27 mouse cellular contexts compared by ENCODE assay signal in genomic region chr8:122452154-122452553, GRCm38 (mm10). TPM values are rescaled to one million over a fixed set of nuclear protein-coding genes. Genes with fewer than 3 reads are reported as not detected.
DNase-seq lines count a peak whose midpoint lies in the region; ATAC-seq and TF ChIP-seq lines count a peak whose summit lies in the region.
"Had no signal": no experiment of that assay in that cellular context is flagged by ENCODE, and none has a peak within 500 bp of the region (broad histone marks: within the 10 kb centered on the region; RNA-seq: fewer than 3 reads in every experiment).

No protein-coding gene starts in this region.

- TF ChIP-seq POLR2A in limb, embryonic 14.5 days (IDR thresholded peaks at IDR 0.05; ENCODE audit: borderline replicate concordance, extremely low read depth, insufficient read depth, insufficient read length) = no peak
- TF ChIP-seq POLR2A in myocyte (IDR thresholded peaks at IDR 0.05; ENCODE audit: insufficient read length, low read depth) = no peak

- H3K36me3 ChIP-seq in embryonic facial prominence, embryonic 15.5 days = no peaks in the 10 kb centered on the region
- H3K36me3 ChIP-seq in embryonic facial prominence, embryonic 10.5 days (replicated peaks) = no peaks in the 10 kb centered on the region
- no peaks in the 10 kb centered on the region for H3K36me3 ChIP-seq in limb, embryonic 14.5 days (ENCODE audit: control insufficient read depth, insufficient read depth, low read length)
- H3K36me3 ChIP-seq in limb, embryonic 10.5 days = no peaks in the 10 kb centered on the region
- H3K36me3 ChIP-seq in heart, embryonic 14.5 days (ENCODE audit: control insufficient read depth, insufficient read depth, low read length) = no peaks in the 10 kb centered on the region
- H3K36me3 ChIP-seq in myocyte (ENCODE audit: control insufficient read depth, insufficient read depth) = no peaks in the 10 kb centered on the region
- H3K36me3 ChIP-seq in liver, embryonic 12.5 days = no peaks in the 10 kb centered on the region
- H3K36me3 ChIP-seq: midbrain, embryonic 13.5 days; neural tube, embryonic 12.5 days had no signal

- no peak for DNase-seq in embryonic facial prominence, embryonic 10.5 days (ENCODE audit: low spot score)
- DNase-seq in limb, embryonic 14.5 days (ENCODE audit: low spot score) = no peak
- DNase-seq in limb, embryonic 10.5 days (ENCODE audit: low spot score) = no peak
- no peak for DNase-seq in ovary, adult 18-20 months (ENCODE audit: low spot score)
- DNase-seq: adrenal gland, postnatal 14 days; cerebellum, adult 8-10 months; cerebellum, postnatal 36 days; embryo, embryonic 11 days; kidney, adult 18-20 months; kidney, postnatal 10 days; lung, adult 18-20 months; lung, postnatal 10 days; retina, postnatal 1 day; right cerebral cortex, postnatal 25 days; thymus, postnatal 25 days had no signal

- H3K9ac ChIP-seq in embryonic facial prominence, embryonic 15.5 days = no peak overlapping the region
- H3K9ac ChIP-seq in limb, embryonic 14.5 days (ENCODE audit: low read depth, low read length, severe bottlenecking) = no peak overlapping the region
- H3K9ac ChIP-seq in heart, embryonic 14.5 days (ENCODE audit: low read length) = no peak overlapping the region
- no peak overlapping the region for H3K9ac ChIP-seq in liver, embryonic 12.5 days
- H3K9ac ChIP-seq: hindbrain, embryonic 14.5 days; midbrain, embryonic 13.5 days; neural tube, embryonic 12.5 days had no signal

- ATAC-seq in embryonic facial prominence, embryonic 15.5 days (ENCODE audit: insufficient number of reproducible peaks, low FRiP score, low TSS enrichment, low read depth) = 0 out of 2 replicates have a peak, but pooled peaks have one; percentile 20
- peak; percentile 62; the same call in 1 of the 2 replicates for ATAC-seq in limb, embryonic 14.5 days (ENCODE audit: low FRiP score, low read depth)
- peak; percentile 37 for ATAC-seq in heart, embryonic 14.5 days (ENCODE audit: insufficient number of reproducible peaks, insufficient read depth, low FRiP score, low read depth)
- no peak for ATAC-seq in liver, embryonic 12.5 days
- ATAC-seq: forebrain, embryonic 16.5 days; inflammation-experienced regulatory T-cells, adult 6 months; midbrain, embryonic 13.5 days had no signal

- H3K4me1 ChIP-seq in embryonic facial prominence, embryonic 15.5 days = no peaks in the 10 kb centered on the region
- no peaks in the 10 kb centered on the region for H3K4me1 ChIP-seq in embryonic facial prominence, embryonic 10.5 days
- H3K4me1 ChIP-seq in limb, embryonic 14.5 days (ENCODE audit: control insufficient read depth, insufficient read depth, low read length) = no peaks in the 10 kb centered on the region
- 0 out of 2 replicates have a peak, but pooled peaks cover 5% of the 10 kb centered on the region for H3K4me1 ChIP-seq in limb, embryonic 10.5 days
- H3K4me1 ChIP-seq in heart, embryonic 14.5 days (ENCODE audit: control insufficient read depth in 2 of 2, insufficient read depth in 2 of 2, low read length in 2 of 2) = peaks cover 23 to 31% of the 10 kb centered on the region in 2 experiments
- H3K4me1 ChIP-seq in liver, embryonic 12.5 days = 0 out of 2 replicates have a peak, but pooled peaks cover 8% of the 10 kb centered on the region
- H3K4me1 ChIP-seq: midbrain, embryonic 13.5 days; neural tube, embryonic 12.5 days had no signal

- H3ac ChIP-seq in myocyte (ENCODE audit: control insufficient read depth, insufficient read length) = no peak overlapping the region

- no peak overlapping the region for H3K27ac ChIP-seq in embryonic facial prominence, embryonic 15.5 days (replicated peaks)
- H3K27ac ChIP-seq in embryonic facial prominence, embryonic 10.5 days (replicated peaks) = no peak overlapping the region
- no peak overlapping the region for H3K27ac ChIP-seq in limb, embryonic 14.5 days (replicated peaks; ENCODE audit: low read depth, low read length)
- no peak overlapping the region for H3K27ac ChIP-seq in limb, embryonic 10.5 days
- peak overlapping the region in 1 of 2 experiments; percentile 89; a peak in 3 of 4 replicates for H3K27ac ChIP-seq in heart, embryonic 14.5 days (replicated peaks in 1 of 2; ENCODE audit: control insufficient read depth in 1 of 2, insufficient read depth in 1 of 2, low read depth in 2 of 2, low read length in 2 of 2)
- H3K27ac ChIP-seq in liver, embryonic 12.5 days = no peak overlapping the region
- H3K27ac ChIP-seq: hindbrain, embryonic 14.5 days; midbrain, embryonic 13.5 days; neural tube, embryonic 12.5 days had no signal

- no peak overlapping the region for H3K4me2 ChIP-seq in embryonic facial prominence, embryonic 15.5 days (replicated peaks)
- no peak overlapping the region for H3K4me2 ChIP-seq in limb, embryonic 14.5 days (replicated peaks; ENCODE audit: low read depth, low read length, severe bottlenecking)
- H3K4me2 ChIP-seq in heart, embryonic 14.5 days (ENCODE audit: low read length) = peak overlapping the region; percentile 7; the same call in 1 of the 2 replicates
- peak overlapping the region; percentile 12 for H3K4me2 ChIP-seq in myocyte (ENCODE audit: low read depth)
- H3K4me2 ChIP-seq in liver, embryonic 12.5 days = no peak overlapping the region
- H3K4me2 ChIP-seq: hindbrain, embryonic 14.5 days; liver, embryonic 11.5 days; midbrain, embryonic 13.5 days; neural tube, embryonic 12.5 days had no signal

- H3K9me3 ChIP-seq in embryonic facial prominence, embryonic 15.5 days (replicated peaks) = no peaks in the 10 kb centered on the region
- no peaks in the 10 kb centered on the region for H3K9me3 ChIP-seq in embryonic facial prominence, embryonic 10.5 days
- no peaks in the 10 kb centered on the region for H3K9me3 ChIP-seq in limb, embryonic 14.5 days (ENCODE audit: control insufficient read depth, low read length)
- H3K9me3 ChIP-seq in limb, embryonic 10.5 days (replicated peaks) = no peaks in the 10 kb centered on the region
- H3K9me3 ChIP-seq in heart, embryonic 14.5 days (ENCODE audit: control insufficient read depth, low read length) = no peaks in the 10 kb centered on the region
- no peaks in the 10 kb centered on the region for H3K9me3 ChIP-seq in liver, embryonic 12.5 days (replicated peaks)
- H3K9me3 ChIP-seq: midbrain, embryonic 13.5 days; neural tube, embryonic 12.5 days had no signal

- 77% methylated on average over 9 of the region's 10 CpGs for WGBS in embryonic facial prominence, embryonic 15.5 days
- WGBS in embryonic facial prominence, embryonic 10.5 days = 88% methylated on average over 10 of the region's 10 CpGs
- 76% methylated on average over 10 of the region's 10 CpGs for WGBS in limb, embryonic 14.5 days
- 87% methylated on average over 10 of the region's 10 CpGs for WGBS in limb, embryonic 10.5 days
- 49% methylated on average over 10 of the region's 10 CpGs for WGBS in heart, embryonic 14.5 days
- whole genome bisulfite sequencing in liver, embryonic 12.5 days (ENCODE audit: insufficient replicate concordance) = 78% methylated on average over 10 of the region's 10 CpGs

- no peaks in the 10 kb centered on the region for H3K27me3 ChIP-seq in embryonic facial prominence, embryonic 15.5 days
- H3K27me3 ChIP-seq in embryonic facial prominence, embryonic 10.5 days (replicated peaks; ENCODE audit: low read depth, poor library complexity, severe bottlenecking) = peaks cover 20% of the 10 kb centered on the region
- no peaks in the 10 kb centered on the region for H3K27me3 ChIP-seq in limb, embryonic 14.5 days (ENCODE audit: control insufficient read depth, insufficient read depth, low read length)
- peaks cover 16% of the 10 kb centered on the region; the same call in 1 of the 2 replicates for H3K27me3 ChIP-seq in limb, embryonic 10.5 days (ENCODE audit: low read depth, poor library complexity, severe bottlenecking)
- no peaks in the 10 kb centered on the region for H3K27me3 ChIP-seq in heart, embryonic 14.5 days (ENCODE audit: control insufficient read depth, insufficient read depth, low read length)
- peaks cover 5% of the 10 kb centered on the region for H3K27me3 ChIP-seq in myocyte (ENCODE audit: control insufficient read depth, insufficient read depth, insufficient read length)
- H3K27me3 ChIP-seq in liver, embryonic 12.5 days (replicated peaks) = peaks cover 61% of the 10 kb centered on the region

- no peak overlapping the region for H3K4me3 ChIP-seq in embryonic facial prominence, embryonic 15.5 days (replicated peaks)
- no peak overlapping the region for H3K4me3 ChIP-seq in embryonic facial prominence, embryonic 10.5 days
- no peak overlapping the region for H3K4me3 ChIP-seq in limb, embryonic 14.5 days (replicated peaks; ENCODE audit: low read length)
- no peak overlapping the region for H3K4me3 ChIP-seq in limb, embryonic 10.5 days
- H3K4me3 ChIP-seq in heart, embryonic 14.5 days (ENCODE audit: control insufficient read depth in 1 of 2, insufficient read depth in 1 of 2, low read depth in 1 of 2, low read length in 2 of 2) = no peak overlapping the region
- H3K4me3 ChIP-seq in myocyte = no peak overlapping the region
- no peak overlapping the region for H3K4me3 ChIP-seq in liver, embryonic 12.5 days
- H3K4me3 ChIP-seq: midbrain, embryonic 13.5 days; neural tube, embryonic 12.5 days had no signal

- no peaks in the 10 kb centered on the region for H3K79me2 ChIP-seq in myocyte (ENCODE audit: control insufficient read depth, insufficient read depth)

RNA-seq across cellular contexts. Expression of gene Snai3, which starts 8.4 kb away (rescaled TPM):
- polyA plus RNA-seq in embryonic facial prominence, embryonic 15.5 days (2015; fragmentation: Nextera tagmentation; extraction: Ambion mirVana) = 1.3 and 1.4 TPM in 2 replicates
- polyA plus RNA-seq in embryonic facial prominence, embryonic 10.5 days (2016; fragmentation: Nextera tagmentation; extraction: Ambion mirVana) = 0.57 and 0.67 TPM in 2 replicates
- polyA plus RNA-seq in limb, embryonic 14.5 days (2012; rRNA removed) = 2.1 and 2.5 TPM in 2 replicates
- polyA plus RNA-seq in limb, embryonic 14.5 days (2014; fragmentation: Nextera tagmentation; extraction: Ambion mirVana) = 1.2 and 2.1 TPM in 2 replicates
- not detected in 2 replicates for polyA plus RNA-seq in limb, embryonic 10.5 days (2016; fragmentation: Nextera tagmentation; extraction: Ambion mirVana)
- 2.6 TPM in 2 replicates for polyA plus RNA-seq in heart, embryonic 14.5 days (2014; fragmentation: Nextera tagmentation; extraction: Ambion mirVana)
- polyA plus RNA-seq in myocyte (2012; fragmentation: generic; extraction: Trizol) = 1.3 TPM
- 0.18 and 0.36 TPM in 2 replicates for polyA plus RNA-seq in liver, embryonic 12.5 days (2016; fragmentation: Nextera tagmentation; extraction: Ambion mirVana)
- polyA plus RNA-seq: brain, embryonic 14.5 days; forebrain, embryonic 16.5 days; hindbrain, embryonic 14.5 days; limb, embryonic 11.5 days; midbrain, embryonic 13.5 days; neural tube, embryonic 12.5 days had no signal

RNA-seq across cellular contexts. Expression of gene Mvd, which starts 8.9 kb away (rescaled TPM):
- 31.9 and 33.8 TPM in 2 replicates for polyA plus RNA-seq in embryonic facial prominence, embryonic 15.5 days (2015; fragmentation: Nextera tagmentation; extraction: Ambion mirVana)
- polyA plus RNA-seq in embryonic facial prominence, embryonic 10.5 days (2016; fragmentation: Nextera tagmentation; extraction: Ambion mirVana) = 51.2 and 59.9 TPM in 2 replicates
- polyA plus RNA-seq in limb, embryonic 14.5 days (2012; rRNA removed) = 42.3 and 50.1 TPM in 2 replicates
- polyA plus RNA-seq in limb, embryonic 14.5 days (2014; fragmentation: Nextera tagmentation; extraction: Ambion mirVana) = 30.9 and 38.2 TPM in 2 replicates
- 64.6 and 64.9 TPM in 2 replicates for polyA plus RNA-seq in limb, embryonic 10.5 days (2016; fragmentation: Nextera tagmentation; extraction: Ambion mirVana)
- polyA plus RNA-seq in heart, embryonic 14.5 days (2014; fragmentation: Nextera tagmentation; extraction: Ambion mirVana) = 14.4 and 17.9 TPM in 2 replicates
- polyA plus RNA-seq in myocyte (2012; fragmentation: generic; extraction: Trizol) = 85.3 TPM
- polyA plus RNA-seq in liver, embryonic 12.5 days (2016; fragmentation: Nextera tagmentation; extraction: Ambion mirVana) = 29.3 and 31.4 TPM in 2 replicates

RNA-seq across cellular contexts. Expression of gene Cyba, which starts 19.4 kb away (rescaled TPM):
- polyA plus RNA-seq in embryonic facial prominence, embryonic 15.5 days (2015; fragmentation: Nextera tagmentation; extraction: Ambion mirVana) = 173 and 186 TPM in 2 replicates
- polyA plus RNA-seq in embryonic facial prominence, embryonic 10.5 days (2016; fragmentation: Nextera tagmentation; extraction: Ambion mirVana) = 60.2 and 62.6 TPM in 2 replicates
- polyA plus RNA-seq in limb, embryonic 14.5 days (2012; rRNA removed) = 108 and 131 TPM in 2 replicates
- polyA plus RNA-seq in limb, embryonic 14.5 days (2014; fragmentation: Nextera tagmentation; extraction: Ambion mirVana) = 183 and 188 TPM in 2 replicates
- 79.8 and 82.8 TPM in 2 replicates for polyA plus RNA-seq in limb, embryonic 10.5 days (2016; fragmentation: Nextera tagmentation; extraction: Ambion mirVana)
- polyA plus RNA-seq in heart, embryonic 14.5 days (2014; fragmentation: Nextera tagmentation; extraction: Ambion mirVana) = 194 and 196 TPM in 2 replicates
- not detected for polyA plus RNA-seq in myocyte (2012; fragmentation: generic; extraction: Trizol)
- 149 and 160 TPM in 2 replicates for polyA plus RNA-seq in liver, embryonic 12.5 days (2016; fragmentation: Nextera tagmentation; extraction: Ambion mirVana)

RNA-seq across cellular contexts. Expression of gene Rnf166, which starts 23.7 kb away (rescaled TPM):
- 53.2 and 54.6 TPM in 2 replicates for polyA plus RNA-seq in embryonic facial prominence, embryonic 15.5 days (2015; fragmentation: Nextera tagmentation; extraction: Ambion mirVana)
- 32.1 and 33.6 TPM in 2 replicates for polyA plus RNA-seq in embryonic facial prominence, embryonic 10.5 days (2016; fragmentation: Nextera tagmentation; extraction: Ambion mirVana)
- 80.1 and 103 TPM in 2 replicates for polyA plus RNA-seq in limb, embryonic 14.5 days (2012; rRNA removed)
- polyA plus RNA-seq in limb, embryonic 14.5 days (2014; fragmentation: Nextera tagmentation; extraction: Ambion mirVana) = 47.0 and 49.5 TPM in 2 replicates
- 33.1 and 41.4 TPM in 2 replicates for polyA plus RNA-seq in limb, embryonic 10.5 days (2016; fragmentation: Nextera tagmentation; extraction: Ambion mirVana)
- 39.8 and 40.8 TPM in 2 replicates for polyA plus RNA-seq in heart, embryonic 14.5 days (2014; fragmentation: Nextera tagmentation; extraction: Ambion mirVana)
- 36.3 TPM for polyA plus RNA-seq in myocyte (2012; fragmentation: generic; extraction: Trizol)
- polyA plus RNA-seq in liver, embryonic 12.5 days (2016; fragmentation: Nextera tagmentation; extraction: Ambion mirVana) = 16.6 and 17.3 TPM in 2 replicates

RNA-seq across cellular contexts. Expression of gene Ctu2, which starts 23.8 kb away (rescaled TPM):
- polyA plus RNA-seq in embryonic facial prominence, embryonic 15.5 days (2015; fragmentation: Nextera tagmentation; extraction: Ambion mirVana) = 46.4 and 49.7 TPM in 2 replicates
- polyA plus RNA-seq in embryonic facial prominence, embryonic 10.5 days (2016; fragmentation: Nextera tagmentation; extraction: Ambion mirVana) = 69.9 and 72.9 TPM in 2 replicates
- 57.1 and 59.5 TPM in 2 replicates for polyA plus RNA-seq in limb, embryonic 14.5 days (2012; rRNA removed)
- polyA plus RNA-seq in limb, embryonic 14.5 days (2014; fragmentation: Nextera tagmentation; extraction: Ambion mirVana) = 49.5 and 64.3 TPM in 2 replicates
- polyA plus RNA-seq in limb, embryonic 10.5 days (2016; fragmentation: Nextera tagmentation; extraction: Ambion mirVana) = 80.3 and 81.8 TPM in 2 replicates
- polyA plus RNA-seq in heart, embryonic 14.5 days (2014; fragmentation: Nextera tagmentation; extraction: Ambion mirVana) = 24.9 and 33.0 TPM in 2 replicates
- polyA plus RNA-seq in myocyte (2012; fragmentation: generic; extraction: Trizol) = 31.5 TPM
- polyA plus RNA-seq in liver, embryonic 12.5 days (2016; fragmentation: Nextera tagmentation; extraction: Ambion mirVana) = 37.1 and 38.7 TPM in 2 replicates

Comparison
In these comparisons a context has a peak if more than half of its experiments do, and no peak if none do; other contexts are left out.
1. H3K4me2 ChIP-seq: peak in heart, embryonic 14.5 days (single experiment) and myocyte (single experiment); none in embryonic facial prominence, embryonic 15.5 days (single experiment), limb, embryonic 14.5 days (single experiment) and liver, embryonic 12.5 days (single experiment).
2. RNA of gene Cyba, which starts 19.4 kb away (polyA plus RNA-seq): 194 to 196 TPM in heart, embryonic 14.5 days, 108 to 188 TPM in limb, embryonic 14.5 days, 173 to 186 TPM in embryonic facial prominence, embryonic 15.5 days, 149 to 160 TPM in liver, embryonic 12.5 days, 79.8 to 82.8 TPM in limb, embryonic 10.5 days and 60.2 to 62.6 TPM in embryonic facial prominence, embryonic 10.5 days; not detected in myocyte (single experiment); every median in the first group is over 10 times any median in the second.